Mouse (Mus musculus) forebrain, embryonic 11.5 days (tissue): ENCODE data around the gene Prkce. TPM values are rescaled to one million over a fixed set of nuclear protein-coding genes. Genes with fewer than 3 reads are reported as not detected.

Experiments
- ATAC-seq: fragments of 200-750 bp; cut with Nextera tagmentation; replicated peaks from 2 replicates; pipeline ENCODE4 v1.8.0; 2017; ENCODE audit warnings: moderate TSS enrichment; ENCODE audit not compliant: low FRiP score
- DNase-seq: peaks from one replicate; pipeline ENCODE4 v3.0.0-alpha.2; 2017; ENCODE audit warnings: low spot score
- H3K27ac ChIP-seq: fragments of 300-500 bp; sonication (generic); 2 replicates; pipeline ENCODE4 v1.5.1; 2014; ENCODE audit warnings: low read depth, low read length
- H3K27me3 ChIP-seq: fragments of 300-500 bp; sonication (generic); 2 replicates; pipeline ENCODE4 v1.6.1; 2014; ENCODE audit warnings: mild to moderate bottlenecking, low read length, mixed read lengths; ENCODE audit not compliant: control insufficient read depth, insufficient read depth
- H3K36me3 ChIP-seq: fragments of 300-500 bp; sonication (generic); 2 replicates; pipeline ENCODE4 v1.6.1; 2014; ENCODE audit warnings: mild to moderate bottlenecking, low read length, moderate library complexity, mixed read lengths; ENCODE audit not compliant: control insufficient read depth, insufficient read depth
- H3K4me1 ChIP-seq: fragments of 300-500 bp; sonication (generic); replicated peaks from 2 replicates; pipeline ENCODE4 v1.6.1; 2014; ENCODE audit warnings: low read length, mixed read lengths; ENCODE audit not compliant: control insufficient read depth, insufficient read depth
- H3K4me2 ChIP-seq: fragments of 300-500 bp; sonication (generic); 2 replicates; pipeline ENCODE4 v1.6.1; 2014; ENCODE audit warnings: low read depth, mild to moderate bottlenecking, low read length, moderate library complexity, mixed read lengths; ENCODE audit not compliant: severe bottlenecking
- H3K4me3 ChIP-seq: fragments of 300-500 bp; sonication (generic); 2 replicates; pipeline ENCODE4 v1.5.1; 2014; ENCODE audit warnings: low read depth, low read length
- H3K9ac ChIP-seq: fragments of 300-500 bp; sonication (generic); 2 replicates; pipeline ENCODE4 v1.6.1; 2014; ENCODE audit warnings: low read length
- H3K9me3 ChIP-seq: fragments of 300-500 bp; sonication (generic); 2 replicates; pipeline ENCODE4 v1.6.1; 2016; ENCODE audit warnings: low read length, mixed read lengths; ENCODE audit not compliant: control insufficient read depth
- WGBS: fragments of 180-500 bp; shearing (Covaris S2); extraction: QIAGEN DNeasy Blood & Tissue Kit; methylation state at CpG from one replicate; pipeline ENCODE4 v1.1.7; 2014; 5-methylcytosine and 5-hydroxymethylcytosine counted together
- polyA plus RNA-seq: library from polyadenylated mRNA; unstranded; fragments of >200 nt; fragmentation: Nextera tagmentation; extraction: Ambion mirVana; gene quantifications from 2 replicates; pipeline ENCODE4 v1.2.1, GENCODE M21; 2014

Prkce gene
- polyA plus RNA-seq, 1 experiment from 2014 or later, result 6.0 TPM

- no peaks in the 10 kb centered on the region for H3K27me3 ChIP-seq
- no peak overlapping the region for H3K27ac ChIP-seq
- no peaks in the 10 kb centered on the region for H3K4me1 ChIP-seq
- H3K4me2 ChIP-seq, result no peak overlapping the region
- no peak overlapping the region for H3K4me3 ChIP-seq
- H3K36me3 ChIP-seq, result no peaks in the 10 kb centered on the region
- WGBS, result 92% methylated on average over 13 of the region's 13 CpGs
- no peak for ATAC-seq
- no peak for DNase-seq
- no peak overlapping the region for H3K9ac ChIP-seq
- H3K9me3 ChIP-seq, result no peaks in the 10 kb centered on the region
Measured at GRCm38 (mm10) chr17:86270523-86270922, 102.9 kb downstream of the Prkce start.

- peak; percentile 59 for DNase-seq
- no peak overlapping the region for H3K9ac ChIP-seq
- no peaks in the 10 kb centered on the region for H3K9me3 ChIP-seq
- 58% methylated on average over 4 of the region's 4 CpGs for WGBS
- no peaks in the 10 kb centered on the region for H3K4me1 ChIP-seq
- no peak overlapping the region for H3K4me2 ChIP-seq
- H3K36me3 ChIP-seq, result no peaks in the 10 kb centered on the region
- no peak overlapping the region for H3K27ac ChIP-seq
- ATAC-seq, result no peak
- H3K27me3 ChIP-seq, result no peaks in the 10 kb centered on the region
- no peak overlapping the region for H3K4me3 ChIP-seq
Measured at GRCm38 (mm10) chr17:86271277-86271676, 103.7 kb downstream of the Prkce start.

- Histone ChIP-seq H3K36me3 (no peaks in the 10 kb centered on the region), H3K27ac (no peak overlapping the region), H3K9me3 (no peaks in the 10 kb centered on the region), H3K4me2 (no peak overlapping the region), H3K27me3 (no peaks in the 10 kb centered on the region), H3K4me3 (no peak overlapping the region), H3K9ac (no peak overlapping the region), H3K4me1 (no peaks in the 10 kb centered on the region)
- 67% methylated on average over 6 of the region's 6 CpGs for WGBS
- ATAC-seq (no peak), DNase-seq (no peak)
Measured at GRCm38 (mm10) chr17:86272961-86273360, 105.4 kb downstream of the Prkce start.

GRCm38 (mm10) chr17:86273566-86274349 is 106.2 kb downstream of the Prkce start:
- no peaks in the 10 kb centered on the region for H3K27me3 ChIP-seq
- H3K27ac ChIP-seq, result no peak overlapping the region
- H3K9ac ChIP-seq, result no peak overlapping the region
- ATAC-seq, result no peak
- no peaks in the 10 kb centered on the region for H3K36me3 ChIP-seq
- WGBS, result 86% methylated on average over 9 of the region's 9 CpGs
- no peaks in the 10 kb centered on the region for H3K4me1 ChIP-seq
- H3K9me3 ChIP-seq, result no peaks in the 10 kb centered on the region
- no peak overlapping the region for H3K4me3 ChIP-seq
- DNase-seq, result no peak
- H3K4me2 ChIP-seq, result no peak overlapping the region

GRCm38 (mm10) chr17:86274350-86274744 is 106.8 kb downstream of the Prkce start:
- WGBS, result 70% methylated on average over 7 of the region's 7 CpGs

GRCm38 (mm10) chr17:86276381-86276780 is 108.8 kb downstream of the Prkce start:
- Histone ChIP-seq H3K4me1 (no peaks in the 10 kb centered on the region; the same call in 1 of the 2 replicates), H3K36me3 (no peaks in the 10 kb centered on the region), H3K9me3 (no peaks in the 10 kb centered on the region), H3K4me3 (no peak overlapping the region), H3K9ac (no peak overlapping the region), H3K27me3 (no peaks in the 10 kb centered on the region), H3K27ac (no peak overlapping the region), H3K4me2 (no peak overlapping the region)
- 91% methylated on average over 4 of the region's 4 CpGs for WGBS
- DNase-seq (no peak), ATAC-seq (no peak)

More at GRCm38 (mm10) chr17:86274350-86274744, 106.8 kb downstream of the Prkce start:
- Histone ChIP-seq H3K9ac (no peak overlapping the region), H3K4me3 (no peak overlapping the region), H3K4me1 (no peaks in the 10 kb centered on the region), H3K27me3 (no peaks in the 10 kb centered on the region), H3K27ac (no peak overlapping the region), H3K36me3 (no peaks in the 10 kb centered on the region), H3K4me2 (no peak overlapping the region), H3K9me3 (no peaks in the 10 kb centered on the region)
- DNase-seq, result no peak
- no peak for ATAC-seq

GRCm38 (mm10) chr17:86277032-86277798 is 109.6 kb downstream of the Prkce start:
- Histone ChIP-seq H3K9me3 (no peaks in the 10 kb centered on the region), H3K4me1 (no peaks in the 10 kb centered on the region; the same call in 1 of the 2 replicates), H3K27ac (no peak overlapping the region), H3K4me2 (no peak overlapping the region), H3K36me3 (no peaks in the 10 kb centered on the region), H3K4me3 (no peak overlapping the region), H3K27me3 (no peaks in the 10 kb centered on the region), H3K9ac (no peak overlapping the region)
- WGBS, result 72% methylated on average over 8 of the region's 8 CpGs
- ATAC-seq (no peak), DNase-seq (no peak)

GRCm38 (mm10) chr17:86277999-86278526 is 110.5 kb downstream of the Prkce start:
- Histone ChIP-seq H3K4me3 (no peak overlapping the region), H3K27ac (no peak overlapping the region), H3K9ac (no peak overlapping the region), H3K27me3 (no peaks in the 10 kb centered on the region), H3K9me3 (no peaks in the 10 kb centered on the region), H3K36me3 (no peaks in the 10 kb centered on the region), H3K4me1 (no peaks in the 10 kb centered on the region; the same call in 1 of the 2 replicates), H3K4me2 (no peak overlapping the region)
- 88% methylated on average over 5 of the region's 5 CpGs for WGBS
- no peak for DNase-seq
- no peak for ATAC-seq
